Mouse (Mus musculus): ENCODE measurements around the gene Smim20. TPM values are rescaled to one million over a fixed set of nuclear protein-coding genes. Genes with fewer than 3 reads are reported as not detected.

Smim20 gene
- total RNA-seq, 4 experiments from 2014 or later, result 55.1 to 62.3 (median 58.3) TPM

GRCm38 (mm10) chr5:53304936-53305335, 38.1 kb downstream of the Smim20 start:
- no peak for DNase-seq (ENCODE audit: low spot score in 2 of 2)

DNA sequence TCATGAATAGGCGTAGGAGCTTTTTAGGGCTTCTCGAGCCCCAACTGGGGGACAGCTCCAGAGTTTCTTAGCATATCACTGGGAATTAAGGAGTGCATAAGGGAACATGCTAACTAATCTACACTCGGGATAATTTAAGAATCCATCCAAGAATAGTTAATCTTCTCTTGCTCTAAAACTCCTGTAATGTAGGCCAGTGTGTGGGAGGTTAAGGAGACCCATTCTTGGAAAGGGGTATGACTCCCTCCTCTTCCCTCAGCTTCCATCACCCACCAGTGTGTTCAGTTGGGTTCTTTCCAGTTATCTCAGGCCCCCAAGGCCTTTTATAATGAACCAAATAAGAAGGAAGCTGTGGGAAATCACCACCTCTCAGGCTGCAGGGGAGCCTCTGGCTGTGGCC, 40.0 kb downstream of the Smim20 start:
- no peak for DNase-seq (ENCODE audit: low spot score in 2 of 2)

GRCm38 (mm10) chr5:53307437-53307836, 40.6 kb downstream of the Smim20 start:
- peak in 1 of 2 experiments; percentile 29 for DNase-seq (ENCODE audit: low spot score in 2 of 2)

GRCm38 (mm10) chr5:53314404-53315167, 47.7 kb downstream of the Smim20 start:
- DNase-seq (ENCODE audit: low spot score in 2 of 2), result peak; percentile 31 to 36

DNA sequence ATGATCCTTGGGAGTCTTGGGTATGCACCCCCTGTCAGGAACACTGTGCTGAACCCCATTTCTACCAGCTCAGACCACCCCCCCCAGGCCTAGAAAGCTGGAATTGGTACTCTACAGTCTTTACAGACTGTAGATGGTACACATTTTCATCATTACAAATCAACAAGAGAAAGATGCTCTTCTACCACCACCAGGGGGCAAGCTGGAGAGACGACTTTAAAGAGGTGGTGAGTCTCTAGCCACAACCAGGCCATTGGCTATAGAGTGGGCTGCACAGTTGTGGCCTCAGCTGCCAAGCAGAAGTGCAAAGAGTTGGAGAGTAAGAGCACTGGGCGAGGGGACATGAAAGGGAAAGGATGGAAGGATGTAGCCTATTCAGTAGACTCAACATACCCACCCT, 48.9 kb downstream of the Smim20 start:
- DNase-seq (ENCODE audit: low spot score in 2 of 2), result no peak

DNA sequence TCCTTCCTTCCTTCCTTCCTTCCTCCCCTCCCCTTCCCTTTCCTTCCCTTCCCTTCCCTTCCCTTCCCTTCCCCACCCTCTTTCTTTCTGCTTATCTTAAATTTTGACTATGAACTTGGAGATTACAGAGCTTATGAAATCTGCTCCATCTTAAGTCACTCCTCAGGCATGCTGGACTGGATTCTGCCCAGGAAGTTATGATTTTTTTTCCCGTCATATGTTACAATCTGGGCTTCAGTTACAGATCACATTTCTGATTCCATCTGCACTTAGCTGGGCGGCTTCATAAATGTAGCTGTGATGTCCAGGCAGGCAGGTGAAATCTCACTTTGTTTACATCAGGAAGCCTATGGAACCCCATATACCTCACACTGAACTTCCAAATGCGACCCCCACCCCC, 50.5 kb downstream of the Smim20 start:
- DNase-seq (ENCODE audit: low spot score in 2 of 2), result no peak

- no peak for DNase-seq (ENCODE audit: low spot score in 2 of 2)
Observed at GRCm38 (mm10) chr5:53317885-53318466, 51.1 kb downstream of the Smim20 start.

DNA sequence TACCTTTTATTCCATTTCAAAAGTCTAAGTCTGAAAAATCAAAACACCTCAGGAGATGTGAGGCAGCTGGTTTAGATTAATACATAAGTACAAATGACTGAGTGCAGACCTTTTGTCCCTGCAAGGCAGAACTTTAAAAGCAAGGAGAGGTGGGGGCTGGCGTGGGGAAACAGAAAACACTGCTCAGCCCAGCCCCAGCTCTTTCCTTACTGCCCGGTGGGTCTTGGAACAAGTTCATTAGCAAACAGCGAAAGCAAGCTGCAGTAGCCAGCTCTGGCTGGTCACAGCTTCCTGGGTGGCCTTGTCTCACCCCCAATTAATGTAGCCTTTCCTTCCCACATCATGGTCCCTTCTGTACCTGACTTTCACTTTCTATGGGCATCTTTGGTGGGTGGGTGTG, 53.4 kb downstream of the Smim20 start:
- no peak for DNase-seq (ENCODE audit: low spot score in 2 of 2)

- DNase-seq (ENCODE audit: low spot score in 2 of 2), result no peak
Observed at GRCm38 (mm10) chr5:53321901-53322300, 55.0 kb downstream of the Smim20 start.

DNA sequence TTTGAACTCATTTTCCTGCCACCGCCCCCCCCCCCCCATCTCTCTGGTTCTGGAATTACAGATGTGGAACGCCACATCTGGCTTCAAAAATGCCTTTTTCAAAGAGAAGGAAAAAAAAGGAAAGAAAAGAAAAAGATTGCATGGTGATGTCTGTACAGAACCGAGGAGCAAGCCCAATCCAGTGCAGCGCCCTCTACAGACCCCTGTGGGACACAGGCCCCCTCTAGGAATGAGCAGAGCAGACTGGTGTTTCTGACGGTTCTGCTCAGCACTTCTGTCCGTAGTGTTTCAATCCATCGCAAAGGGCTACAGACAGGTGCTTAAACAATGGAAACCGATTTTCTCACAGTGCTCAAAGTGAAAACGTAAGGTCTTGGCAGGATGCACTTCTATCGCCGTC, 55.6 kb downstream of the Smim20 start:
- no peak for DNase-seq (ENCODE audit: low spot score in 2 of 2)

DNA sequence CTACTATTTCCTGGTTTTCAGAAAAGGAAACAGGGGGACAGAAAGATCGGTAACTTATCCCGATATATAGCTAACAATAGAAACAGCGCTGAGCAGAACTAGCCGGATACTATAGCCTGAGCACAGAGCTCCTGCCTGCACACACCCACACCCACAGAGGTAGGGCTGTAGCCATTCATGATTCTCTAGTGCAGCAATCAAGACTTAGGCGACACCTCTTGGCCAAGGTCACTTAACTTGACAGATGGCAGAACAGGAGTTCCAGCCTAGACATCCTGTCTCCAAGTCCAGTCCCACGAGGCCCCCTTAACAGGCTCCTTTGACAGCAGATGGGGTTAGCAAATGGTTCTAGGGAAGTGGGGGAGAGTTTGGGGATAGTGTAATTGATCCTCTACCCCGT, 56.2 kb downstream of the Smim20 start:
- DNase-seq (ENCODE audit: low spot score in 2 of 2), result no peak

- DNase-seq (ENCODE audit: low spot score in 2 of 2), result no peak
Observed at GRCm38 (mm10) chr5:53324256-53324655, 57.4 kb downstream of the Smim20 start.

- no peak for DNase-seq (ENCODE audit: low spot score in 2 of 2)
Observed at GRCm38 (mm10) chr5:53324791-53325190, 57.9 kb downstream of the Smim20 start.

DNA sequence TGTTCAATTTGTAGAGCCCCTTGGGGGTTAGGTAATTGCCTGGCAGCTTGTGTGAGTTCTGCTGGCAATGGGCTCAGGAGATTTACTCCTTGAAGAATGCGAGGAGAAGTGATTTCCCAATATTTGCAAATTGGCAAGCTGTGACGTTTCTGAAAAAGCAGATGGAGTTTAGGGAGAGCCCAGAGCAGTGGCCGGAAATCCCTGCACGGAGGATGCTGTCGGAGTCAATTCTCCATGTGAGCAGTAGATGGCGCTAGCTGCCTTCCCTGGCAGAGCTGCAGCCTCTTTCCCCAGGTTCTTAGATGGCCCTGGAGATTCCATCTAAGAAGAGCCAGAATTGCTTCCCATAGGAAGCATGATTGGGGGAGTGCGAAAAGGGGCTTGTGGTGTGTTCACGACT, 59.1 kb downstream of the Smim20 start:
- peak; percentile 55 to 73 for DNase-seq (ENCODE audit: low spot score in 2 of 2)

DNA sequence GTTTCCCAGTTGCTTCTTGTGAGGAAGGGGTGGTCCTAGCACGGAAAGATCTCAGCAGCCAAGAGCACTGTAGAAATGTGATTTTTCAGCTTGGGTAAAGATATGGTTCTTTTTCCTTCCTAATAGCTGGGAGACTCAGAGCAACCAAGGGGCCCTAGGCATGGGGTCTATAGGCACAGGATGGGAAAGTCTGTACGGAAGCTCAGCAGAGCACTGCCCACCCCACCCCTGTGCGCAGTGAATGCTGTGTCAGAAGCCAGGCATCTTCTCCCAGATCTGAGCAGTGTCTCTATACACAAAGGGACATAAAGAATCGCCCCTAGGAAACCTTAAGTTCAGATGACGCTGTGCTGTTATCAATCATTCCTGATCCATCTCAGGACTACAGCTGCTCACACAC, 59.6 kb downstream of the Smim20 start:
- no peak for DNase-seq (ENCODE audit: low spot score in 2 of 2)

Other genes starting within 250 kb of the Smim20 start
- not detected for gene Slc34a2, start 229.0 kb upstream of the Smim20 start, total RNA-seq (2022)
- gene Sel1l3, start 53.2 kb upstream of the Smim20 start, total RNA-seq (2022), result 10 to 100 TPM; 41.5 to 51.2 (median 49.4) TPM
- gene Rbpj, start 199.1 kb downstream of the Smim20 start, total RNA-seq (2022), result 10 to 100 TPM; 15.0 to 25.0 (median 19.4) TPM

Measured in gastrocnemius, adult 8-10 months (tissue).